Mouse (Mus musculus): ENCODE measurements at regions not wholly inside any gene's neighbourhood (a gene's known extent, or its start where the extent isn't known, plus 50 kb on each side); places are given as distances from the start of the nearest gene placed in this dataset.
A peak's percentile ranks its signal among the peaks of the same experiment; 100 is the strongest.

GRCm38 (mm10) chr14:102629601-102630000, 352.8 kb downstream of the Kctd12 start:
- DNase-seq (ENCODE audit: low read depth): no peak

GRCm38 (mm10) chr14:102621546-102621945, 360.9 kb downstream of the Kctd12 start:
- DNase-seq (ENCODE audit: low read depth): no peak

GRCm38 (mm10) chr14:102619056-102619455, 363.4 kb downstream of the Kctd12 start:
- no peak for DNase-seq (ENCODE audit: low read depth)

GRCm38 (mm10) chr14:102615588-102616309, 366.7 kb downstream of the Kctd12 start:
- DNase-seq (ENCODE audit: low read depth): no peak

- no peak for DNase-seq (ENCODE audit: low read depth)
Observed at GRCm38 (mm10) chr14:102606055-102606454, 376.4 kb downstream of the Kctd12 start.

- no peak for DNase-seq (ENCODE audit: low read depth)
Observed at GRCm38 (mm10) chr14:102594850-102595249, 387.6 kb downstream of the Kctd12 start.

GRCm38 (mm10) chr14:102553781-102554180, 428.7 kb downstream of the Kctd12 start:
- DNase-seq (ENCODE audit: low read depth): no peak

- DNase-seq (ENCODE audit: low read depth): no peak
Observed at GRCm38 (mm10) chr14:102552598-102552997, 429.8 kb downstream of the Kctd12 start.

- DNase-seq (ENCODE audit: low read depth): no peak
Observed at GRCm38 (mm10) chr14:102524894-102525577, 457.4 kb downstream of the Kctd12 start.

GRCm38 (mm10) chr14:102516765-102517164, 465.7 kb downstream of the Kctd12 start:
- DNase-seq (ENCODE audit: low read depth): no peak

GRCm38 (mm10) chr14:102514527-102514926, 467.9 kb downstream of the Kctd12 start:
- no peak for DNase-seq (ENCODE audit: low read depth)

GRCm38 (mm10) chr14:102512651-102513050, 469.8 kb downstream of the Kctd12 start:
- no peak for DNase-seq (ENCODE audit: low read depth)

GRCm38 (mm10) chr14:102511691-102512383, 470.6 kb downstream of the Kctd12 start:
- DNase-seq (ENCODE audit: low read depth): no peak

GRCm38 (mm10) chr14:102510387-102510786, 472.1 kb downstream of the Kctd12 start:
- DNase-seq (ENCODE audit: low read depth): peak; percentile 3

GRCm38 (mm10) chr14:102505696-102506321, 476.6 kb downstream of the Kctd12 start:
- DNase-seq (ENCODE audit: low read depth): no peak

- no peak for DNase-seq (ENCODE audit: low read depth)
Observed at GRCm38 (mm10) chr14:102497179-102497578, 485.3 kb downstream of the Kctd12 start.

GRCm38 (mm10) chr14:102492376-102492775, 490.1 kb downstream of the Kctd12 start:
- DNase-seq (ENCODE audit: low read depth): no peak

GRCm38 (mm10) chr14:102491205-102491604, 491.2 kb downstream of the Kctd12 start:
- DNase-seq (ENCODE audit: low read depth): no peak

GRCm38 (mm10) chr14:102477162-102477561, 505.3 kb downstream of the Kctd12 start:
- no peak for DNase-seq (ENCODE audit: low read depth)

- DNase-seq (ENCODE audit: low read depth): no peak
Observed at GRCm38 (mm10) chr14:102469326-102469725, 513.1 kb downstream of the Kctd12 start.

GRCm38 (mm10) chr14:102461001-102461400, 521.4 kb downstream of the Kctd12 start:
- no peak for DNase-seq (ENCODE audit: low read depth)

- DNase-seq (ENCODE audit: low read depth): no peak
Observed at GRCm38 (mm10) chr14:102439738-102440137, 542.7 kb downstream of the Kctd12 start.

All from c-Kit-positive CD71-positive TER-119-negative erythroid progenitor cells, embryonic 14.5 days (primary cell).